Mouse (Mus musculus): ENCODE data around the gene Abca17. TPM values are rescaled to one million over a fixed set of nuclear protein-coding genes. Genes with fewer than 3 reads are reported as not detected.
A peak's percentile ranks its signal among the peaks of the same experiment; 100 is the strongest.

The Abca17 gene
- polyA plus RNA-seq, 1 experiment = 0.40 TPM

DNA sequence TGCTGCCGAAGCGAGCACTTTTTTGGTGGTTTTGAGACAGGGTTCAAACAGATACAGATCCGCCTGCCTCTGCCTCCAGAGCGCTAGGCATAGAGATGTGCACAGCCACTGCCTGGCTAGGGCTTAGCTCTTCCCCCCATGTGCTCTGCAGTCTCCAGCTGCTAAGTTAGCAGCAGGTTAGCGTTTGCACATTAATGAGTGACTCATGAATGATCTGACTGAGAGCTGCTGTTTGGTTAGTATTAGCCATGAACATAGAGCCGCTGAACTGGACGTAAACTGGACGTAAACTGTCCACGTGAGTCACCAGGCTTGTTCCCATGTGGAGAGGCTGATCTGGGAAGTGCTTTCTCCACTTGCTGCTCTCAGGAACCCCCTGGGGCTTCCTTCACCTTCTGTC is 11.7 kb upstream of the Abca17 start:
- TF ChIP-seq POLR2A (IDR thresholded peaks at IDR 0.05; ENCODE audit: borderline replicate concordance, extremely low read depth, insufficient read depth, insufficient read length, poor library complexity, severe bottlenecking) (no peak), CTCF (IDR thresholded peaks at IDR 0.05; ENCODE audit: borderline replicate concordance, extremely low read depth, insufficient read depth, insufficient read length) (no peak)
- no peak for DNase-seq (ENCODE audit: low read depth)

DNA sequence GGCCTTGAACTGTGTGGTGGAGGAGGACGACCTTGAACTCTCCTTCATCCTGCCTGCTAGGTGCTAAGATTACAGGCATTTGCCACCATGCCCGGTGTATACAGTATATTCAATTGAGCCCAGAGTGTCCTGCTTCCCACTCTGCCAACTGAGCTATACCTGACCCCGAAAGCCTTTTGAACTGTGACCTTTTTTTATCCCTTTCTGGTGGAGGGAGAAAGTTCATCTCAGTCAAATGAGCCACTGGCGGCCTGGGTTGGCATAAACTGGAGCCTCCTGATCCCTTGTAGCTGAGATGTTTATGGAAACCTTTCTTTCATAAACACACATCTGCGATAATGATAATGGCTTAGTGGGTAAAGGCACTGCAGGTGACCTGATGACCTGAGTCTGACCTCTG is 10.4 kb upstream of the Abca17 start:
- DNase-seq (ENCODE audit: low read depth) = no peak
- TF ChIP-seq CTCF (IDR thresholded peaks at IDR 0.05; ENCODE audit: borderline replicate concordance, extremely low read depth, insufficient read depth, insufficient read length) = no peak
- TF ChIP-seq POLR2A (IDR thresholded peaks at IDR 0.05; ENCODE audit: borderline replicate concordance, extremely low read depth, insufficient read depth, insufficient read length, poor library complexity, severe bottlenecking) = no peak

DNA sequence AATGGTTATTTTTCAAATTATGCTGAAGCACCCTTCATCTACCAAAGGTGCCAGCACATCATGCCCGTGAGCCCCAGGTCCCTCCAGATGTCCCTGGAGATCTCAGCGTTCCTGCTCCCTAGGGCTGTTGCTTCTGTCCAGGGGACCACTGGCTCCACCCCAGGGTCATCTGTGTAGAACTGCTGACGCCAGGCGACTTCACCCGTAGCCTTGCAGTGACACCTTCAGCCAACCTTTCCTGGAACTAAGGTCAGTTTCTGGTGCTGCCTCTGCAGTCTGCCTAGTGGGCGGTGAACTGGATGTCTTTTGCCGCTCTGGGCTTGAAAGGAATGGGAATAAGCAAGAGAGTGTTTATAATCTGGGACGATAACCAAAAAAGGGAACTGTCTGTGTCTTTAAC is 10.0 kb upstream of the Abca17 start:
- TF ChIP-seq CTCF (IDR thresholded peaks at IDR 0.05; ENCODE audit: borderline replicate concordance, extremely low read depth, insufficient read depth, insufficient read length) = no peak
- no peak for TF ChIP-seq POLR2A (IDR thresholded peaks at IDR 0.05; ENCODE audit: borderline replicate concordance, extremely low read depth, insufficient read depth, insufficient read length, poor library complexity, severe bottlenecking)
- no peak for DNase-seq (ENCODE audit: low read depth)

DNA sequence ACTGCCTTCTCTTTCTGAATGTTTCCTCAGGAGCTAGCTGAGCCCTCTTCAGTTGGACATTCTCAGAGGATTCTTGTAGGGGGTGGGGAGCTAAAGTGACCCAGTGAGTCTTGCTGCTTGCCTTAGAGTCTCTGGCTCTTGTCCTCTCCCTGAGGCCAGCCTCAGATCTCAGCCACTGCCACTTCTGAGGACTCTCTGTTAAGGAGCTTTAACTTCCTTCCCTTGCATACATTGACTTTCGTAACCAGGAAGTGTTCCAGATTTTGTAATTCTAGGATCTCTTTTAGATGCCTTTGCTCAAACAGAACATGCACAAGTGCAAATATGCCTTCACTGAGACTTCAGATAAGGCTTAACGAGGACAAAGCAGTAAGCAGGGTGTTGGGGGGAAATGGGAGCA is 9.0 kb upstream of the Abca17 start:
- DNase-seq (ENCODE audit: low read depth) = no peak
- no peak for TF ChIP-seq POLR2A (IDR thresholded peaks at IDR 0.05; ENCODE audit: borderline replicate concordance, extremely low read depth, insufficient read depth, insufficient read length, poor library complexity, severe bottlenecking)
- TF ChIP-seq CTCF (IDR thresholded peaks at IDR 0.05; ENCODE audit: borderline replicate concordance, extremely low read depth, insufficient read depth, insufficient read length) = no peak

- no peak for DNase-seq (ENCODE audit: low read depth)
- no peak for TF ChIP-seq CTCF (IDR thresholded peaks at IDR 0.05; ENCODE audit: borderline replicate concordance, extremely low read depth, insufficient read depth, insufficient read length)
These were observed 8.1 kb upstream of the Abca17 start for GRCm38 (mm10) chr17:24359006-24359405.

DNA sequence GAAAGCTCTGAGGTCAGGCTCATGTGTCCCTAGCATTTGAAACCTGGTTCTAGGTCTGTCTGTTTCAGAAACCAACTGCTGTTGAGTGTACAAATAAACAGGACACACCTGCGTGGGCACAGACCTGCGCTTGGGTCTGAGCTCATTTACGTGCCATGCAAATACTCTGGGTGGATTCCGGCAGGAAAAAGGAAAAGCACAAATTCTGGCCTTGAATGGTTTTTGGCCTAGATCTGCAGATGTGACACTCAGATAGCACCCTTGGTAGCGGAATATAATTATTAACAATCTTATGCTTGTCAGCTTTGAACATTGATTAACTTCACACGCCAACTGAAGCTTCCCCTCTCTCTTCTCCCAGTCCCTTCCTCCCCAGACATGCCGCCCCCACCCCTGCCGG is 4.4 kb upstream of the Abca17 start:
- TF ChIP-seq POLR2A (IDR thresholded peaks at IDR 0.05; ENCODE audit: borderline replicate concordance, extremely low read depth, insufficient read depth, insufficient read length, poor library complexity, severe bottlenecking) (no peak), CTCF (IDR thresholded peaks at IDR 0.05; ENCODE audit: borderline replicate concordance, extremely low read depth, insufficient read depth, insufficient read length) (no peak)
- DNase-seq (ENCODE audit: low read depth) = no peak

- no peak for DNase-seq (ENCODE audit: low read depth)
These were observed 3.1 kb upstream of the Abca17 start for GRCm38 (mm10) chr17:24353960-24354359.

DNA sequence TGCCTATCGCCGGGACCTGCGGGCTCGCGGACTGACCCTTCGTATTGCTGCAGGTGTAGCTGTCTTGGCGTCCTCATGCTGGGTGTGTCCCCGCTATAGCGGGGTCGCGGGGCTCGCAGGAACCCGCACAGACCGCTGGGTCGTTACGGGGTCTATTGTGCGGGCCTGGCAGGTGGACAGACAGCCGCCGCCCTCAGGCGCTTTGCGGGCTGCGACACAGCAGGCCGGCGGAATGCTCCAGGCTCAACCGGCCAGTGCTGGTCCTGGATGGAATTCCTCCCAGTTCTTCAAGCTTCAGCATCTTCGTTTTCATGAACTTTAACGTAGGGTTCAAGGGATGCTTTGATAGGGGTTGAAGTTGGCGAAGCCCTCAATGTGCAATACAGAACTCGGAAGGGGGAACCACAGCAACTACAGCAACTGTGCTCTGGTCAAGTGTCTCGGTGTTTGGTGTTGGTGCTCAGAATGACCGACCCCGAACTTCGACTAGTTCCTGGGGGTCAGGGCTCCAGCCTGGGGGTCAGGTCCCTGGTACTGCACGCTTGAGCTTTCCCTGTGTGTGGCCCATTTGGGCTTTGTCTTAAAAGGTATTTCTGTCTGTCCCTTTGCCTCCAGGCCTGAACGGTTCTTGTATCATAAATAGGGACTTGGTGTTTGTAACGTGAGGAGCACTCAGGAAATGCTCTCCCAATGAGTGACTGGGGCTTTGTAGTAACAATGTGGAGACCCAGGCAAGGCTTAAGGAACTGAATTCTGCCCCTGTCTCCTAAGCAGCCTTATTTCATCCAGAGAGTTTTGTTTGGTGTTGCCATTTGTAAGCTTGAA is 1.7 kb upstream of the Abca17 start:
- TF ChIP-seq POLR2A (IDR thresholded peaks at IDR 0.05; ENCODE audit: borderline replicate concordance, extremely low read depth, insufficient read depth, insufficient read length, poor library complexity, severe bottlenecking) = no peak
- no peak for TF ChIP-seq CTCF (IDR thresholded peaks at IDR 0.05; ENCODE audit: borderline replicate concordance, extremely low read depth, insufficient read depth, insufficient read length)
- peak; percentile 56 for DNase-seq (ENCODE audit: low read depth)

More at GRCm38 (mm10) chr17:24353960-24354359, 3.1 kb upstream of the Abca17 start:
- TF ChIP-seq CTCF (IDR thresholded peaks at IDR 0.05; ENCODE audit: borderline replicate concordance, extremely low read depth, insufficient read depth, insufficient read length) = no peak
- no peak for TF ChIP-seq POLR2A (IDR thresholded peaks at IDR 0.05; ENCODE audit: borderline replicate concordance, extremely low read depth, insufficient read depth, insufficient read length, poor library complexity, severe bottlenecking)

DNA sequence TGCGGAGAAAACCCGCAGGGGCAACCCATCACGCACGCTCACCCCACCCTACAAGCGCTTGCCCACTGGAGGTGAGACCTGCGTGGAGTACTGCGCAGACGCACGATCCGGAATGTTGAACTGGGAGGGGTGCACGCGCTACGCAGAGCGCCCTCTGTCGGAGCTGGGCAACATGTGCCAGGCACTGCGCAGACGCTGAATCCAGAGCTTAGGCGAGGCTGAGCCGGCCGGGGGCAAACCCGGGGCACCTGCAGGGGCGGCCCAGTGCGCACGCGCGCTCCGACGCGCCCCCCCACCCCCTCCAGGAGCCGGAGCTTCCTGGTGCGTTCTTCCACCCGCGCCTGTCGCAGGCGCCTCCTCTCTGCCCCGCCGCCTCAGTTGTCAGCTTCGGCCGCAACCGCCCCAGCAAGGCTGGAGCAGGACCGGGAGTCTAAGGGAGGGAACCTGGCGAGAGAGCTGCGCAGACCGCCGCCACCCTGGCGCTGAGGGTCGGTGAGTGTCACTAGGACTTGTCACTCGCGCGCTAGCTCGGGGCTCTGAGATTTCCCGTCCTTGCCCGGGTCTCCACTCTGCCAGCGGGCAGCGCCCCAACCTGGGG is 991 bp upstream of the Abca17 start, which contains the start of gene Abca3:
Gene Abca3, plus strand, starts transcription at position 191 of the 598 bp plus-strand sequence.
- TF ChIP-seq CTCF (IDR thresholded peaks at IDR 0.05; ENCODE audit: borderline replicate concordance, extremely low read depth, insufficient read depth, insufficient read length) (peak; percentile 96), POLR2A (IDR thresholded peaks at IDR 0.05; ENCODE audit: borderline replicate concordance, extremely low read depth, insufficient read depth, insufficient read length, poor library complexity, severe bottlenecking) (peak; percentile 56; the same call in 1 of the 2 replicates)
- DNase-seq (ENCODE audit: low read depth) = peak; percentile 99

- TF ChIP-seq CTCF (IDR thresholded peaks at IDR 0.05; ENCODE audit: borderline replicate concordance, extremely low read depth, insufficient read depth, insufficient read length) = no peak
- no peak for TF ChIP-seq POLR2A (IDR thresholded peaks at IDR 0.05; ENCODE audit: borderline replicate concordance, extremely low read depth, insufficient read depth, insufficient read length, poor library complexity, severe bottlenecking)
- DNase-seq (ENCODE audit: low read depth) = peak; percentile 17
These were observed 1.7 kb downstream of the Abca17 start for GRCm38 (mm10) chr17:24349176-24349575.

- DNase-seq (ENCODE audit: low read depth) = no peak
- TF ChIP-seq CTCF (IDR thresholded peaks at IDR 0.05; ENCODE audit: borderline replicate concordance, extremely low read depth, insufficient read depth, insufficient read length) = no peak
- no peak for TF ChIP-seq POLR2A (IDR thresholded peaks at IDR 0.05; ENCODE audit: borderline replicate concordance, extremely low read depth, insufficient read depth, insufficient read length, poor library complexity, severe bottlenecking)
These were observed 4.0 kb downstream of the Abca17 start for GRCm38 (mm10) chr17:24346831-24347230.

DNA sequence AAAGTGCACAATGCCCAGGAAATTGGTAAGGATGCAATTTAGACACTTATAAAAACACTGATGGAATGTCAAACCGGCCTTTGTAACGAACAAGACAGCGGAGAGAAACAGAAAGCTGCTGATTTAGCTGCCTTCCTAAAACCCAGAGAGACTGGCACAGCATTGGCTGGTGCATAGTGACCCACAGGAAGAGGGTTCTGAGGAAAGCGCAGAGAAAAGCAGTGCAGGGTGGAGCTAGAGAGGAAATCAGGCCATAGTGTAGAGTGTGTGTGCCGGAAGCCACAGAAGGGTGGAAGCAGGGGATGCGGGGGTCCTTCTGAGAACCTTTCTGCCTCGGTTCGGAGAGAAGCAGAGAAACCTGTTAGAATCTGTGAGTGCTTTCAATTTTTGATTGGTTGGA is 6.2 kb downstream of the Abca17 start:
- no peak for TF ChIP-seq POLR2A (IDR thresholded peaks at IDR 0.05; ENCODE audit: borderline replicate concordance, extremely low read depth, insufficient read depth, insufficient read length, poor library complexity, severe bottlenecking)
- TF ChIP-seq CTCF (IDR thresholded peaks at IDR 0.05; ENCODE audit: borderline replicate concordance, extremely low read depth, insufficient read depth, insufficient read length) = no peak
- no peak for DNase-seq (ENCODE audit: low read depth)

Measured in brain, embryonic 14.5 days (tissue).